Mouse (Mus musculus) midbrain, embryonic 11.5 days (tissue): Measurements from ENCODE around the gene Agpat2. TPM values are rescaled to one million over a fixed set of nuclear protein-coding genes. Genes with fewer than 3 reads are reported as not detected.

Source experiments
- ATAC-seq: fragments of 200-750 bp; cut with Nextera tagmentation; 2 replicates; pipeline ENCODE4 v1.8.0; 2017; ENCODE audit warnings: moderate TSS enrichment, moderate library complexity; ENCODE audit not compliant: low FRiP score
- DNase-seq: peaks from one replicate; pipeline ENCODE4 v3.0.0; 2015; ENCODE audit warnings: low spot score; ENCODE audit errors: missing footprints
- H3K27ac ChIP-seq: fragments of 300-500 bp; sonication (generic); 2 replicates; pipeline ENCODE4 v1.5.1; 2014; ENCODE audit warnings: low read depth, low read length
- H3K27me3 ChIP-seq: fragments of 300-500 bp; sonication (generic); 2 replicates; pipeline ENCODE4 v1.6.1; 2014; ENCODE audit warnings: mild to moderate bottlenecking, low read length, moderate library complexity, mixed read lengths; ENCODE audit not compliant: control insufficient read depth, insufficient read depth
- H3K36me3 ChIP-seq: fragments of 300-500 bp; sonication (generic); 2 replicates; pipeline ENCODE4 v1.6.1; 2014; ENCODE audit warnings: mild to moderate bottlenecking, low read length, moderate library complexity, mixed read lengths; ENCODE audit not compliant: control insufficient read depth, insufficient read depth
- H3K4me1 ChIP-seq: fragments of 300-500 bp; sonication (generic); 2 replicates; pipeline ENCODE4 v1.6.1; 2014; ENCODE audit warnings: low read length; ENCODE audit not compliant: control insufficient read depth, insufficient read depth
- H3K4me2 ChIP-seq: fragments of 300-500 bp; sonication (generic); 2 replicates; pipeline ENCODE4 v1.6.1; 2014; ENCODE audit warnings: mild to moderate bottlenecking, moderate library complexity
- H3K4me3 ChIP-seq: fragments of 300-500 bp; sonication (generic); 2 replicates; pipeline ENCODE4 v1.5.1; 2014; ENCODE audit warnings: low read depth, low read length
- H3K9ac ChIP-seq: fragments of 300-500 bp; sonication (generic); 2 replicates; pipeline ENCODE4 v1.6.1; 2014; ENCODE audit warnings: low read length
- H3K9me3 ChIP-seq: fragments of 300-500 bp; sonication (generic); 2 replicates; pipeline ENCODE4 v1.6.1; 2016; ENCODE audit warnings: low read length; ENCODE audit not compliant: control insufficient read depth
- WGBS: fragments of 180-500 bp; shearing (Covaris S2); extraction: QIAGEN DNeasy Blood & Tissue Kit; methylation state at CpG from one replicate; pipeline ENCODE4 v1.1.7; 2014; 5-methylcytosine and 5-hydroxymethylcytosine counted together
- polyA plus RNA-seq: library from polyadenylated mRNA; unstranded; fragments of >200 nt; fragmentation: Nextera tagmentation; extraction: Ambion mirVana; gene quantifications from 2 replicates; pipeline ENCODE4 v1.2.1, GENCODE M21; 2014

Agpat2 gene
- polyA plus RNA-seq, 1 experiment from 2014 or later: 8.2 TPM

GRCm38 (mm10) chr2:26611896-26612295 is 7.7 kb upstream of the Agpat2 start:
- Histone ChIP-seq H3K4me2 (no peak overlapping the region), H3K9me3 (no peaks in the 10 kb centered on the region), H3K9ac (no peak overlapping the region), H3K36me3 (no peaks in the 10 kb centered on the region), H3K4me3 (no peak overlapping the region), H3K27me3 (no peaks in the 10 kb centered on the region), H3K4me1 (no peaks in the 10 kb centered on the region), H3K27ac (no peak overlapping the region)
- no peak for DNase-seq
- ATAC-seq: no peak

- H3K9ac ChIP-seq: no peak overlapping the region
- H3K9me3 ChIP-seq: no peaks in the 10 kb centered on the region
- no peaks in the 10 kb centered on the region for H3K4me1 ChIP-seq
- no peak overlapping the region for H3K27ac ChIP-seq
- H3K4me3 ChIP-seq: no peak overlapping the region
- DNase-seq (no peak), ATAC-seq (no peak)
- no peak overlapping the region for H3K4me2 ChIP-seq
- H3K27me3 ChIP-seq: 0 out of 2 replicates have a peak, but pooled peaks cover 2% of the 10 kb centered on the region
- H3K36me3 ChIP-seq: no peaks in the 10 kb centered on the region
Measured at GRCm38 (mm10) chr2:26611054-26611453, 6.8 kb upstream of the Agpat2 start.

DNA sequence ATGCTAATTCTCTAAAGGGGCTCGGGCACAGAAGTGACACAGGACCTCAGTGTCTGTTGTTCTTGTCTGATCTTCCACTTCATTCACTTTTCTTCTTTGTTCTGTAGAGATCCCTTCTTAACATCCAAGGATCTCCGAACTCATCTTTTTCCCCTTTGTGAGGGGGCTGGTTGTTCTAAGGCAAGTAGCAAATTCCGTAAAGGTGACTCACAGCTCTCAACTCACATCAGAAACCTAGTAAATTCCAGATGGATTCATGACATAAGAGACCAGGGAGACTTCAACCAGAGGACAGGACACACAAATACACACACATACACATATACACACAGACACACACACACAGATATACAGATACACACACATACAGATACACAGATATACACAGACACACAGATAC is 6.3 kb upstream of the Agpat2 start:
- Histone ChIP-seq H3K36me3 (no peaks in the 10 kb centered on the region), H3K4me1 (no peaks in the 10 kb centered on the region), H3K4me2 (no peak overlapping the region), H3K27me3 (0 out of 2 replicates have a peak, but pooled peaks cover 2% of the 10 kb centered on the region), H3K4me3 (no peak overlapping the region), H3K9me3 (no peaks in the 10 kb centered on the region), H3K9ac (no peak overlapping the region), H3K27ac (no peak overlapping the region)
- WGBS: 69% methylated on average over 3 of the region's 3 CpGs
- DNase-seq: no peak
- ATAC-seq: no peak

DNA sequence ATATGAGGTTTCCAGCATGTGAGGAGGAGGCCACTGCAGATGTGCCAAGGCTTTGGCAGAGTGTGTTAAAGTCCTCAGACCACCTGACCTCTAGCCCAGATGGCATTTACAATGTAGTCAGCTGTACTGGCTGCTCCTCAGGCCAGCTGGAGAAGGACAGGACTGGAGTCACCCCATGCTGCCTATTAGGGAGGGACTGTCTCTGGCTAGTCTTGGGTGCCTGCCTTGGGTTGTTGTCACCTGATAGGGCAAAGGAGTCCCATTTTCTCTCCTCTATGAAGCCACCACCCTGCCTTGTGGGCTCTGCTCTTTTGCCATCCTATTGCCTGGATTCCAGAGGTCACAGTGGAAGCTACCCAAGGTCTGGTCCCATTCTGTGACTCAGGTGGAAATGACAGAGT is 5.0 kb upstream of the Agpat2 start:
- Histone ChIP-seq H3K36me3 (no peaks in the 10 kb centered on the region), H3K4me3 (no peak overlapping the region), H3K9me3 (no peaks in the 10 kb centered on the region), H3K9ac (no peak overlapping the region), H3K27me3 (peaks cover 7% of the 10 kb centered on the region), H3K27ac (no peak overlapping the region), H3K4me2 (no peak overlapping the region), H3K4me1 (0 out of 2 replicates have a peak, but pooled peaks cover 2% of the 10 kb centered on the region)
- no peak for ATAC-seq
- DNase-seq: no peak

GRCm38 (mm10) chr2:26608781-26609180 is 4.6 kb upstream of the Agpat2 start:
- Histone ChIP-seq H3K4me2 (no peak overlapping the region), H3K9me3 (no peaks in the 10 kb centered on the region), H3K9ac (no peak overlapping the region), H3K36me3 (no peaks in the 10 kb centered on the region), H3K4me3 (no peak overlapping the region), H3K4me1 (0 out of 2 replicates have a peak, but pooled peaks cover 4% of the 10 kb centered on the region), H3K27ac (no peak overlapping the region), H3K27me3 (peaks cover 12% of the 10 kb centered on the region)
- ATAC-seq: no peak
- no peak for DNase-seq

DNA sequence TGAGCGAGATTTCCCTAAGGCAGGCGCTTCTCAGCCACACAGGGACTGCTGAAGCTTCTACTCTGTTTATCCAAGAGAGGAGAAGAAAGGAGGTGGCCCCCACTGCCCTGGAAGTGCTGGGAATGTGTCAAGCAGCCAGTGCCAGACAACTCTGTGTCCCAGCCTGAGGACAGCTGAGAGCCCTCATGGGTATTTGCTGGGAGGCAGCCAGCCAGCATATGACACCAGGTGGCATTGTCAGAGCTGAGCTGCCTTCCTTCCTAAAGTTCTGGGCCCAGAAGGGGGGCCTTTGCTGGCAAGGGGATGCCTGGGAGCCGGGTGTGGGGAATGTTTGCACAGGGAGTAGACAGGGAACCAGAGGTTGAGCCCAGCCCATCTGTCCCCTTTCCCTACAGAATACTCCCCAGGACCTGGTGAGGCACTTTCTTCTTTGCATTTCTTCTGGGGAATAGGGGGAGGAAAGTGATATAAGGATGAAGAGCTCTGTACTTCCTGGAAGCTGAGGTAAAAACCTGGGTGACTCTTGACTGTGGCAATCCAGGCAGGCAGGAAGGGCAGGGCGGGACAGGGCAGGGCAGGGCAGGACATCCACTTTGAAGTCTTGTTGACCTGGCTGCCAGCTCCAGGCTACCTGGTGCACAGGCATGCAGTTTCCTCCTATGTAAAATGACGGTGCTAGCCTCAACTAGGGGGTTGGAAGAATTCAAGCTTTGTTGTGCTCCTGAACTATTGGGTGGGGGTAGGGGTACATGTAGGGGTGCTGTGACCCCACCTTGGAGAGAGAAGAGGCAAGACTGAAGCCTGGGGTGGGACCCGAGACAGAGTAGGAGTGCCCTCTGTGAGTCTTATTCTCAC is 3.1 kb upstream of the Agpat2 start:
- Histone ChIP-seq H3K4me3 (no peak overlapping the region), H3K27me3 (peaks cover 26% of the 10 kb centered on the region), H3K36me3 (no peaks in the 10 kb centered on the region), H3K9me3 (no peaks in the 10 kb centered on the region), H3K9ac (no peak overlapping the region), H3K27ac (no peak overlapping the region), H3K4me1 (peaks cover 9% of the 10 kb centered on the region), H3K4me2 (no peak overlapping the region)
- no peak for DNase-seq
- no peak for ATAC-seq
- WGBS: 62% methylated on average over 6 of the region's 6 CpGs

DNA sequence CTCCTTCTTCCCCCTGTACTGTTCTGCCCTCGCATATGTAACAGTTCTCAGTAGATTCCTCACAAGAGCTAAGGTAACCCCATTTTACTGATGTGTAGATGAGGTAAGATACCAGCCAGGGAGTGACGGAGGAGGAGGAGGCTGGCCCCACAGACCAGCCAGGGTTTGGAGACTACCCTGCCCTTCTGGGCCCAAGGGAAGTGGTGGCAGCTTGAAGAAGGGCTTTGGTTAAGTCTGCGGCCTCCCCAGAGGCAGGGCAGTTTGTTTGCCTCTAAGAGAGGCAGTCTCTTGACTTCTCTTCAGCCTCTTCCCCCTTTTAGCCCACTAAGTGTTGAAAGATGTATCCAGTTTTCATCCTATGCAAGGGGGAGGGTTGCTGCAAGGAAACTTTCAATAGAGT is 2.4 kb upstream of the Agpat2 start:
- WGBS: 79% methylated on average over 3 of the region's 3 CpGs
- H3K9ac ChIP-seq: no peak overlapping the region
- no peak overlapping the region for H3K4me3 ChIP-seq
- DNase-seq (no peak), ATAC-seq (no peak)
- peaks cover 9% of the 10 kb centered on the region for H3K4me1 ChIP-seq
- H3K27ac ChIP-seq: no peak overlapping the region
- no peaks in the 10 kb centered on the region for H3K9me3 ChIP-seq
- H3K36me3 ChIP-seq: no peaks in the 10 kb centered on the region
- peaks cover 26% of the 10 kb centered on the region for H3K27me3 ChIP-seq
- H3K4me2 ChIP-seq: no peak overlapping the region

DNA sequence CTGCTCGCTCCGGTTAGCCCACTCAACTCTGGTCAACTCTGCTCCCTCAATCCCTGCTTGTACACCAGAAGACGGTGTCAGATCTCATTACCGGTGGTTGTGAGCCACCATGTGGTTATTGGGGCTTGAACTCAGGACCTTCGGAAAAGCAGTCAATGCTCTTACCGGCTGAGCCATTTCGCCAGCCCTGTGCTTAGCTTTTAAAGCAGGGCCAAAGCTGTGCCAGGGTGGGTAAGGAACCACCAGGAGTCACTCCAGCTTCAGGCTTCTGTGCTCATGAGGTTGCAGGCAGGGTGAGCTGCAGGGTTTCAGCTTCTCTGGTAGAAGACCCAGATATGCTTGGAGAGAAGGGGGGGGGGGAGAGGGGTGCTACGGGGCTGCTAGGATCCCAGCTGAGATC is 1.1 kb upstream of the Agpat2 start:
- Histone ChIP-seq H3K4me3 (no peak overlapping the region), H3K9me3 (no peaks in the 10 kb centered on the region), H3K36me3 (no peaks in the 10 kb centered on the region), H3K27ac (no peak overlapping the region), H3K9ac (no peak overlapping the region), H3K4me1 (peaks cover 9% of the 10 kb centered on the region), H3K27me3 (peaks cover 26% of the 10 kb centered on the region), H3K4me2 (no peak overlapping the region)
- ATAC-seq (no peak), DNase-seq (no peak)
- WGBS: 81% methylated on average over 8 of the region's 8 CpGs

DNA sequence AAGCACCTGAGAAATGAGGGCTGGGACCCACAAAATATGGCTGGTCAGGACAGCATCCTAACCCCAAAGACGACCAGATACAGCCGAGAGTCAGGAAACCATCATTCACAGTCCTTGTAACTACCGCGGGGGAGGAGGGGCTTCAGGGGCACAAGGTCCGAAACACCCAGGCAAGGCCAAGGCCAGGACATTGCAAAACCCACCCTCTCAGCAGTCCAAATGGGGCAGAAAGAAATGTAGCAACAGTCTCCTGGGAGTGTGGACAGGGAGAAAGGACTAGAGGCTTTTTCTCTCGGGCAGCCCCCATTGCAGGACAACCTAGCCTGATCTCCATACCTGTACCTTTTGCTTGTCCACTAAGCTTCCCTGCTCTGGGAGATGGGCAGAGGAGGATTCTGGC is 1.1 kb downstream of the Agpat2 start:
- Histone ChIP-seq H3K4me3 (peak overlapping the region; percentile 49; the same call in 1 of the 2 replicates), H3K27me3 (peaks cover 26% of the 10 kb centered on the region), H3K27ac (no peak overlapping the region), H3K4me1 (peaks cover 9% of the 10 kb centered on the region), H3K4me2 (peak overlapping the region; percentile 73), H3K9ac (no peak overlapping the region; the same call in 1 of the 2 replicates), H3K9me3 (no peaks in the 10 kb centered on the region), H3K36me3 (no peaks in the 10 kb centered on the region)
- no peak for DNase-seq
- ATAC-seq: peak; percentile 8; the same call in 1 of the 2 replicates
- WGBS: 23% methylated on average over 6 of the region's 6 CpGs
